Mouse (Mus musculus): ENCODE results near the gene 4930404N11Rik. TPM values are rescaled to one million over a fixed set of nuclear protein-coding genes. Genes with fewer than 3 reads are reported as not detected.
A peak's percentile ranks its signal among the peaks of the same experiment; 100 is the strongest.

4930404N11Rik gene
- total RNA-seq, 1 experiment from 2014 or later, result 2.0 TPM

DNA sequence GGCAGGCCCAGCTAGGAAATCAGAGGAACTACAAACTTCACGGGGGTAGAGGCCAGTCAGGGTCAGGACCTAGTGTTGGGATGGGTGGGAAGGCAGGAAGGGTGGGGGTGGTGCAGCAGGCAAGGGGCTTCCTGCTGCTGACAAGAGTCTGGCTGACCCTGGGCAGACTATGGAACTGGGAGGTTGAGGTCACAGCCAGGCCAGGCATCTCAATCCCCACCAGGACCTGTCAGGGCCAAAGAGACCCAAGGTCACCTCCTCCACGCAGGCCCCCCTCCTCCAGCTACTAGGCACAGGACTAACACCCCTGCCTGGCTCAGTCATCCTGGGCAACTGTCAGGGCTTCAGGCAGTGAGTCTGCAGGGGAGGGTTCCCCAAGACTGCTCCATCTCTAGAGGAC is 37.7 kb downstream of the 4930404N11Rik start:
- DNase-seq, result no peak

DNA sequence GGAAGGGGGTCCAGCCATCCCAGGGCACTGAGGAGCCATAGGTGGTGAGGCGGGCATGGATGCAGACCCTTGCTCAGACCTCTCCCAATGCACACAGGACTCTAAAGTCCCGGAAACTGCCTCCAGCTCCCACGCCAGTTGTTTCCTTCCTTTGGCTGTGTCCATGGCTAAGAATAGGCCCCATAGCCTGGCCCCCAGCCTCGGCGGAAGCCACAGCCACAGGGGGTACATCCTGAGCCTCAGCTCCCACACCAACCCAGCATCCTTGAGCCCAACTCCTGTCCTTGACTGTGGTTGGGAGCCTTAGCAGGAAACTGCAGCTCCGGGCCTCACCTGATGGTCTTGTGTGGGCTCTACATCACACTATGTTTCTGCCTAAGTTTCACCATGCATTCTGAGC is 38.8 kb downstream of the 4930404N11Rik start:
- DNase-seq, result peak; percentile 73

DNA sequence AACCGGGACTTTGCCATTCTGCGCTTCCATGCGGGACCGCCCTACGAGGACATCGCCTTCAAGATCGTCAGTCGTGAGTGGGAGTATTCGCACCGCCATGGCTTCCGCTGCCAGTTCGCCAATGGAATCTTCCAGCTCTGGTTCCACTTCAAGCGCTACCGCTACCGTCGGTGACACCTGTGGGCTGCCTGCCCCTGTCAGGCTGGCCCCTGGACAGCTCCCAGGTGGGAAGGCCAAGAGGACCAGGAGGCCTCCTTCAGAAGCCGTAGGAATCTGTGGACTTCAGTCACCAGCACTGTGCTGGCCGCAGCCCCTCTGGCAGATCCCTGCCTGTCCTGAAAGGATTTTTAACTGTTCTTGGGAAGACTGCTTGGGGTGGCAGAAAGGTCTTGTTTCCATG is 39.8 kb downstream of the 4930404N11Rik start:
- no peak for DNase-seq

DNA sequence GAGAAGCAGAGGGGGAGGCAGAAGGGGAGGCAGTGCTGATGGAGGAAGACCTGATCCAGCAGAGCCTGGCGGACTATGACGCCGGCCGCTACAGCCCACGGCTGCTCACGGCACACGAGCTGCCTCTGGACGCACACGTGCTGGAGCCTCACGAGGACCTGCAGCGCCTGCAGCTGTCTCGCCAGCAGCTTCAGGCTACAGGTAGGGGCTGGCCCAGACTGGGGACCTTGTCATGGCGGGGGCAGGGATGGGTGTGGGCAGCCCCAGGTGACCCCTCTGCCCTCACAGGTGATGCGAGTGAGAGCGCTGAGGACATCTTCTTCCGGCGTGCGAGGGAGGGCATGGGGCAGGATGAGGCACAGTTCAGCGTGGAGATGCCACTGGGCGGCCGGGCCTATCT is 40.4 kb downstream of the 4930404N11Rik start:
- no peak for DNase-seq

DNA sequence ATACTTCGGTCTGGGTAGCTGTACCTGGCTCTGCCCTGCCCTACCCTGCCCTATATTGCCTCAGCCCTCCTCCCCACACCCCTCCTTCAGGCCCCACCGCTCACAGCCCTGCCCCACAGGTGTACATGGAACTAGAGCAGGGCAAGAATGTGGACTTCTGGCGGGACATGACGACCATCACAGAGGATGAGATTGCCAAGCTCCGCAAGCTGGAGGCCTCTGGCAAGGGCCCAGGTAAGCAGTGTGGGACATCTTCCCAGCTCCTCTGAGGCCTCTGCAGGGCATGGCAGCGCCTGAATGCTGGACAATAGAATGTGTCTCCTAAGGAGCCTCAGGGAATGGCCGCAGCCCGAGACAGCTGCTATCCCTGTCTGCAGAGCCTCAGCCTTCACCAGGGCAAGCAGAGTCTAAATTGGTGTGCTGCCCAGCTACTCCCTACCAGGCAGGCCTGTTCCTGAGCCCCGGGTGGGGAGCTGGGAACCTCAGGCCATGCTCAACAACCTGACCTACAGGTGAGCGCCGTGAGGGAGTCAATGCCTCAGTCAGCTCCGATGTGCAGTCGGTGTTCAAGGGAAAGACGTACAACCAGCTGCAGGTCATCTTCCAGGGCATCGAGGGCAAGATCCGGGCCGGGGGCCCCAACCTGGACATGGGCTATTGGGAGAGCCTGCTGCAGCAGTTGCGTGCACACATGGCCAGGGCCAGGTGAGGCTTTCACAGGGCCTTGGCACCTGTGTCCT is 41.7 kb downstream of the 4930404N11Rik start:
- DNase-seq, result no peak

DNA sequence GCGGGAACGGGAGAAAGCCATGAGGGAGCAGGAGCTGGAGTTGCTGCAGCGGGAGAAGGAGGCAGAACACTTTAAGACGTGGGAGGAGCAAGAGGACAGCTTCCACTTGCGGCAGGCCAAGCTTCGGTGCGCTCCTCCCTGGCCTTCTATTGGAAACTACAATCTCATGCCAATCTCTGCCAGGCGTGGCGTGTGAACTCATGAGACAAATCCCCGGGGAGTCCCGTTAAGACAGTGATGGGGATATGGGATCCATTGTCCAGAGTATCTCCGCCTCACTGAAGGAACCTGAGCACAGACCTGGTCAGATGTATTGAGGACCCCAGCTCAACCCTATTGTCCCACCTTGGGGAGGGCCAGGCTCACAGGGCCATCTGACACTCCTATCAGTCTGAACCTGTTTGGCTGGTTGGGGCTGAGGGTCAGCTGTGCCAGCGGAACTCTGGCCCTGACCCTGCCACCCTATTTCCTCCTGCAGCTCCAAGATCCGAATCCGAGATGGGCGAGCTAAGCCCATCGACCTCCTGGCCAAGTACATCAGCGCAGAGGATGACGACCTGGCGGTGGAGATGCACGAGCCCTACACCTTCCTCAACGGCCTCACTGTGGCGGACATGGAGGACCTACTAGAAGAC is 42.4 kb downstream of the 4930404N11Rik start:
- DNase-seq, result no peak

DNA sequence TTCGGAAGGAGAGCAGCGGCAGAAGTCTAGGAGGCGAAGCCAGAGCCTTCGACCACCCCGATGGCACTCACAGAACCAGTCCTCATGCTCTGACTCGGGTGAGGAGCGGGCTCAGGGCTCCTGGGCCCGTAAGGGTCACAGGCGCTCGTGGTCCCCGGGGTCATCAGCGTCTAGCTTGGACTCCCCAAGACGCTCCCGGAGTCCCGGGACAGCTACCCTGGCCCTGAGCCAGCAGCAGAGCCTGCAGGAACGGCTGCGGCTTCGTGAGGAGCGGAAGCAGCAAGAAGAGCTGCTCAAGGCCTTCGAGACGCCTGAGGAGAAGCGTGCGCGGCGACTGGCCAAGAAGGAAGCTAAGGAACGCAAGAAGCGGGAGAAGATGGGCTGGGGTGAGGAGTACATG is 43.2 kb downstream of the 4930404N11Rik start:
- DNase-seq, result no peak

DNA sequence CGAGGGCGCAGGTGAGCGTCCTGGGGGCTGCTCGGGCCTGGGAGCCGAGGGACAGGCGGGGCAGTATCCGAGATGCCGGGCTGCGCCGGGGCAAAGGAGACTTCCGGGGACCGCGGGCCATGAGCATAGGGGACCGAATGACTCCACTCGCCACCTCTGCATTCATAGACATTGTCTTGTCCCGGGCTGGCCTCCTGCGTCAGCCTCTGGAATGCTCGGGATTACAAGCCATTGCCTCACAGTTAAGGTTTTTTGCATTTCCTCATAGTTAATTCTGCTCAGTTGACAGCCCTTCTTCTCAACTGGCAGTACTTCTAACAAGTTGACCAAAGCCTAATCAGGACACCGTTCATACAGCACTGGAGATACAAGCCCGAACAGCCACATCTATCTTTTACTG is 44.2 kb downstream of the 4930404N11Rik start:
- DNase-seq, result no peak

DNA sequence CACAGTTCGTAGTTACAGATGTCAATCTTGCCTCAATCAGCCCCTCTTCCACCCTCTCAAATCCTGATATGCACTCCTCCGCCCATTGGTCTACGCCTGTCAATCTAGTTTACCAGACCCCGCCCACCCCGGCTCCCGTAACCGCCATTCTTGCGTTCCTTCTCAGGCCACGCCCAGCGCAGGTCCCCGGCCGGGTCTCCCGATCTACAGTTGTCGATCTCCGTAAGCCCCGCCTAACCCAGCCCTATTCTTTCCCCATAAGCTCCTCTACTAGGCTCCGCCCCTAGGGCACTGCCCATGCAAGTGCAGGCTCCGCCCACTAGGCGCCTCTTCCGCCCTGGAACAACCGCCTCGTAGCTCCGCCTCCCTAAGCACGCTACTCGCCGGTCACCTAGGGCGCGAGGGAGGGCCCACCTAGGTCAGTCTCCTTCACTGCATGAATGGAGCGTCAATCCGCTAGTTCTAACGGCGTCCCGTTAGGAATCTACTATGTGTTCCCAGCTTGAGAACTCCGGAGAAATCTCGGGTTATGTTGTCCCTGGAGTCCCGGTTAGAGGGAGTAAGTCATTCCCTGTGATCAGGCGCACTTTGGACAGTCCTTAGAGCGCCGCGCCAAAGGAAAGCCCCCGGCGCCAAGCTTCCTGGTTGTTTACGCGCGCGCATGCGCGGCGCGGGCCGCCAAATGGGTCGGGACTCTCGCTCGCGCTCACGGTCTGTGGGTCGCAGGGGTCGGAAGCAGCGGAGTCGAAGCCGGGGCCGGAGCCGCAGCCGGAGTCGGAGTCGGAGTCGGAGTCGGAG is 44.9 kb downstream of the 4930404N11Rik start, which contains the start of gene Cactin:
Cactin (plus strand) TSS at position 554 of the 798 bp plus-strand sequence.
- peak; percentile 100 for DNase-seq

DNA sequence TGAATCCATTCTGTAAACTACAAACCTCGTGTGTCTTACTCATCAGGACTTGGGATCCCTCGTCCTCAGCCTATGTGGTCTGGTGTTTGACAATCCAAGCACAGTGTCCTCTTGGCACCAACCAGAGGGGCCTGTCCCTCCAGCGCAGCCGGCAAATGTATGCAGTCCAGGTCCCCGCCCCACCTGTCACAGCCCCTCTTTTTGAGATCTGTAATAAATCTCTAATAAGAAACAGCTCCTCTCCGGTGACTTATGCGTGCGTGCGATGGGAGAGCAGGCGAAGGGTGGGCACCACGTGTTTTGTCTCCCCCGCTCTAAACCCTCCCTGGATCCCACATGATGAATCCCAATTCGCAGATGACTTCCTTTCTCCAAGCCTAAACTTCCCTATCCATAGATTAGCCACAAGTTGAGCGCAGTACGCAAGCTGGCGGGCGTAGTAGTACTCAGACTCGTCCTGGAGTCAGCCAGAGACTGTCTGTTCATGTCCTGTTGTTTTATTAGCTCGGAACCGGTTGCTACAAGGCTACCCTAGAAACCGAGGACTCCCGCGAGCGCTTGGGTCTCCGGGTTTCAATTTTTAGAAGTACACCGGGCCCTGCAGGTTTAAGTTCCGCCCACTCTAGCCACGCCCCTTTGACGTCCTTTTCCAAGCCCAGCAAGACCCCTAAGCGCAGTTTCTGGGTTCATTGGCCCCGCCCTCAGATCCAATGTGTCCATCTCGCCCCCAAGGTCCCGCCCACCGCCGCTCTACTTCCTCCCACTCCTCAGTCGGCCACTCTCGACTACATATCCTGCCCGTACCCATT is 45.7 kb downstream of the 4930404N11Rik start:
- DNase-seq, result peak; percentile 57

DNA sequence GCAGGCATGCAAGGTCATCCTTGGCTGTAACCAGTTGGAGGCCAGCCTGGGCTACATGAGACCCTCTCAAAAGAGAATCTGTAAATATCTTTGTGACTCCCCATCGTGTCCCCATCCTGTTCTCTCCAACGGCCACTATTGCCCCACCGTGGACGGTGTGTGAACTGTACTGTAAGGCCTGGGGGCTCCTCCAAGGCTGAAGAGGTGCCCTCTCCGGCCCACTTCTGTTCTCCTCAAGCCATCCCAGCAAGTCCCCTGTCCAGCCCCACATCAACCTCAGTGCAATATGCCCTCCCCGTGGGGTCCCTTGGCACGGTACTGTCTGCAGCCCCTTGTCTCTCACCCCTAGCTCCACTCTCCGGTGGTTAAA is 46.3 kb downstream of the 4930404N11Rik start:
- DNase-seq, result peak; percentile 66

DNA sequence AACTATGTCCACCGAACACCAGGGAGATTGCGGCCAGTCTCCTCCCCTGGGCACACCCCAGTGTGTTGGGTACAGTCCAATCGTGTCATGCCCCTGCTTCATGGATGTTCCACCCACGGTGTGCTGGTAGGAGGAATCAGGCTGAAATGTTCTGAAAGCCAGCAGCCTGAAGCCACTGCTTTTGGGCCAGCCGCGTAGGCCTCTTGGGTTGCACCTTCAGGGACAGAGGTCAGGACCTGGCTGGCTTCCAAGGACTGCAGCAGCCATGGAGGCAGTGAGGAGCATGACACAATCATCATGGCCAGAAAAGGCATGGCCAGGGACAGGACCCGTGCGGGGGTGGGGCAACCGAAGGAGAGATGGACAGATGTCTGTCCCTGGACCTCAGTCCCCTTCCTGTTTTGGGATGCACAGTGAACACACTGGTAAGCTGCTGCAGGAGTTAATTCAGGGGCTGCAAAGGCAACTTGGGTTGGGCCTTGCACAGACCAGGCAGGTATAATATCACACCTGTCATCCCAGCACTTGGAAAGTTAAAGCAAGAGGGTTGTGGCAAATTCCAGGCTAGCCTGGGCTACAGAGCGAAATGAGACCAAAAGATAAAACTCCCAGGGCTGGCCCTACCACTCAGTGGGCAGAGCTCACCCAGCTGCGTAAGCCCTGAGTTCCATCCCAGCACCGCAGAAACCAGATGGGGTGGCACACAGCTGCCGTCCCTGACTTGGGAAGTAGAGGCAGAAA is 46.9 kb downstream of the 4930404N11Rik start:
- peak; percentile 87 for DNase-seq

DNA sequence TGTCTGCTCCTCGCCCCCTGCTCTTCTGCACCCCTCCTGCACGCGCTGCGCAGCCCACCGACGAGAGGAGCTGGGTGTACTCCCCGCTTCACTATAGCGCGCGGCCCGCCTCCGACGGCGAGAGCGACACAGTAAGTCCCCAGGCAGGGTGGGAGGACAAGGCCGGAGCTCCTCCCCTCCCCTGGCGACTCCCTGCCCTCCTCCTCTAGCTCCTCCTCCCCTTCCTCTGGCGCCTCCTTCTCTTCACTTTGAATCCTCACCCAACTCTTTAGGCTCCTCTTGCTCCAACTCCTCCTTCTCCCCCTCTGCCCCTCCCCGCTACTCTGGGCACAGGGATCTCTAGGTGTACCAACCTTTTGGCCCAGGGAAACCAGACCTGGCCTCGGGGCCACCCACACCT is 48.3 kb downstream of the 4930404N11Rik start:
- peak; percentile 91 for DNase-seq

DNA sequence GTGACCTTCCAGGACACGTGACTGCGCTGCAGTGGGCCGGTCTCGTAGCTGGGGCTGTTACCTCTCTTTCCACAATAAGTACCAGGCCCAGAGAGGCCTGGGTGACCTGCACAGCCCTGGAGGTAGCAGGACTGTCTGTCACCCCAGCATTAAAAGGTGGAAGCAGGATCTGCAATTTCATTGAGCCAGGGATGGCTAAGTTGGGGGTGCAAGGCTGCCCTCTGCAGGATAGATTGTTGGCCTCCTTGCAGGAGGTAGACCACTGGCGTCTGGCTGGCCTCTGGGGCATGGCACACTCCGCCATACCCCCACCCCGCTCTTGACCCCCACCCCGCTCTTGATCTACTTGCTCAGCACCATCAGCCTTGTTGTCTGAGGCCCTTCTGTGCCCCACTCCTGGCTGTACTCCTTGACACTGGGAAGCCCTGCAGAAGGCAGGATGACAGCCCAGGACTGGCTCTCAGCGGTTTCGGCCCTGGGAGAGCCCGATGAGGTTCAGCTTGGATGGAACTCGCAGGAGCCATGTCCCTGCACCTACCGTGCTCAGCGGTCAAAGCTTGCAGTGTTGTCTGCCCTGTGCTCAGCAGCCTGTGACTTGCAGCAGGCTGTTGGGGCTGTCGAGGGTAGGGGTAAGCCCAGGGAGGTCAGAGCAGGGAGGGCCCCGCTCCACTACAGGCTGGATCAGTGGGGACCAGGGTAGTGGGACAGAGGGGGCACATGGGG is 49.1 kb downstream of the 4930404N11Rik start:
- peak; percentile 70 for DNase-seq

DNA sequence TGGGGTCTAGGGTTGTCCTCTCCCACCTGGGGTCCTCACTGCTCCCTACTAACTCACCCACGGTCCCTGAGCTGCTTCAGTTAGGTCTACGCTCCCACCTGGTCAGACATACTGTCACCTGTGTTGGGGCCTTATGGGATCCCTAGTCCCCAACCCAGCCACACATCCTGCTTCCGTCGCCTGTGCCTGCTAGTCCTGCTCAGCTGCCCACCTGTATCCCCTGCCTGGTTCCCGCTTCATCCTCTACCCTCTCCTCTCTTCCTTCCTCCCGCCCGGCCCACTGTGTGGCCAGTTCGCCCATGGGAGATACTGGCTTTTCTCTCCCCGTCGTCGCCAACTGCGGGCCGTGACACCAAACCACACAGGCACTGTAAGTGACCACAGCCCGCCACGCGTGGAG is 50.0 kb downstream of the 4930404N11Rik start:
- no peak for DNase-seq

DNA sequence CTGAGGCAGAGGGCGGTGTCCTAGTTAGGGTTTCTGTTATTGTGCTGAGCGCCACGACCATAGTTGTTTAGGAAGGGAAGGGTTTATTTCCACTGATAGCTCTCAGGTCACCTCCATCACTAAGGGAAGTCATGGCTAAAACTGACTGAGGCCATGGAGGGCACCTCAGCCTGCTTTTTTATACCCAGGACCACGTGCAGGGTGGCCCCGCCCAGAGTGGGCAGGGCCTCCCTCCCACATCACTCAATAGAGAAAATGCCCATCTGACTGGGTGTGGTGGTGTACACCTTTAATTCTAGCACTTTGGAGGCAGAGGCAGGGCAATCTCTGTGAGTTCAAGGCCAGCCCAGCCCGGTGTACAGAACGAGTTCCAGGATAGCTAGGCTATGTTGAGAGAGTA is 51.4 kb downstream of the 4930404N11Rik start:
- no peak for DNase-seq

DNA sequence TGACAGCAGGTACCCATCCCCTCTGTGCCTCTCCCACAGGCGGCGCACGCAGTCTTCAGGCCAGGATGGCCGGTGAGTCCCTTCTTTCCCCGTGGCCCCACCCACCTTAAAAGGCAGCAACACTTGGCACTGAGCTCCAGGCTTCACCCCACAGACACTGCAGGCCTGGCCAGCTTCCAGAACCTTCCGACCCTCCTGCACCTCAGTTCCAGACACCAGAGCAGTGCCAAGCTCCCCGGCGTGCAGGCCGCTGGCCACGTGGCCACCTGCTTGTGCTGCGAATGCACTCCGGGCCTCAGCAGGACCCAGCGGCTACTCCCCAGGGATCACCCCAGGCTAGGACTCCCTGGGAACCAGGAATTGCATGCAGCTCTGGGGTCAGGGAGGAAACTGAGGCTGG is 52.0 kb downstream of the 4930404N11Rik start:
- DNase-seq, result no peak

Data from adrenal gland, postnatal 14 days (tissue).